Mouse (Mus musculus): ENCODE measurements around the gene Cpa1.

DNA sequence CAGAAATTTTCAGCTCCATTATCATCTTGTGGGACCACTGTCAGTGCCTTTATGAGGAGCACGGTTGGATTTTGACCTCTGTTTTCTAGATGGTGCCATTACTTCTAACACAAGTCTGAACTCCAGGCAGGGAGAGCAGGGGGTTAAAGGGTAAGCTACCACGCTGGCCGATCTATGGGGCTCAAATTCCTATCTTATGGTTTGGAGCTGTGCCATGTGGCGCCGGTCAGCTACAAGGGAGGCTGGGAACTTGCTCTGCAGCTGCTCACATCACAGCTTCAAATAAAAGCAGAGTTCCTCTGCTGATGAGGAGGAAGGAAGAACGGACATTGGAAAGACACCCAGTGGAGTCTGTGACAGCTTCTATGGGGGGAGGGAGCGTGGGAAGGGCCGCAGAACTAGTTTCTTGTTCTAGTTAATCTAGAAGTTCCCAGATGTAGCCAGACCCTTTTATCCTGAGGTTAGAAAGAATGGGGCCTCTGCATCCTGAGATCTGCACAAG, 3.6 kb upstream of the Cpa1 start:
- TF ChIP-seq POLR2A (IDR thresholded peaks at IDR 0.05; ENCODE audit: low read depth, low read length) (no peak), CTCF (IDR thresholded peaks at IDR 0.05; ENCODE audit: extremely low read depth, insufficient read depth, insufficient read length, insufficient replicate concordance) (no peak)
